Mouse (Mus musculus) layer of hippocampus, adult 9-10 months (tissue): ENCODE measurements around the gene Hspb1.

Experiments used
- DNase-seq: peaks from one replicate; pipeline ENCODE4 v3.0.0; 2022; ENCODE audit warnings: low spot score

The Hspb1 gene

DNA sequence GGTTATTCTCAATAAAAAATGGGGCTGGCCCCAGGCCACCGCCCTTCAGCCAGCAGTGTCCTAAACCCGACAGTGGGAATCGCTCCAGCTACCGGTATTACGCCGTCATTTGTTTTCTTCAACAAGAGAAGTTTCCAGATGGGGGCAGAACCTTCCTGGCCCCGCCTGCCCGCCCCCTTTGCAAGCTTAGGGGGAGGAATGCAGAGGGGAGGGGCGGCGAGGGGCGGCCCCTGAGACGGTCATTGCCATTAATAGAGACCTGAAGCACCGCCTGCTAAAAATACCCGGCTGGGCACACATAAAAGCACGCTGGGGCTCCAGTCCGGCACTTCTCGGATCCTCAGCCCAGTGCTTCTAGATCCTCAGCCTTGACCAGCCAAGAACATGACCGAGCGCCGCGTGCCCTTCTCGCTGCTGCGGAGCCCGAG, at the start of gene Hspb1:
Gene Hspb1, plus strand, starts transcription at position 245 of the 428 bp plus-strand sequence.
- DNase-seq = no peak

DNA sequence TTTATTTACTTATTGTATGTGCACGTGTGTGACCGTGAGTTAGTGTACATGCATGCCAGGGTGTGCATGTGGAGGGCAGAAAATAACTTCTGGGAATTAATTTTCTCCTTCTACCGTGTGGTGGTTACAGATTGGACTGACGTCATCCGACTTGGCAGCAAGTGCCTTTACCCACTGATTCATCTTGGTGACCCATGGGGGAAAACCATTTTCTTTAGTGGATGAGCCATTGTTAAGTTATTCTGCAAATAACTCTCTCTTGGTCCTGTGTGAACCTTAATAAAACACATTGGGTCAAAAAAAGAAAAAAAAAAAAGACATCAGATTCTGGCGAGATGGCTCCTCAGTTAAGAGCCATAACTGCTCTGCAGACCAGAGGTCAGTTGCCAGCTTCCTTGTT, 46.1 kb upstream of the Hspb1 start:
- no peak for DNase-seq

DNA sequence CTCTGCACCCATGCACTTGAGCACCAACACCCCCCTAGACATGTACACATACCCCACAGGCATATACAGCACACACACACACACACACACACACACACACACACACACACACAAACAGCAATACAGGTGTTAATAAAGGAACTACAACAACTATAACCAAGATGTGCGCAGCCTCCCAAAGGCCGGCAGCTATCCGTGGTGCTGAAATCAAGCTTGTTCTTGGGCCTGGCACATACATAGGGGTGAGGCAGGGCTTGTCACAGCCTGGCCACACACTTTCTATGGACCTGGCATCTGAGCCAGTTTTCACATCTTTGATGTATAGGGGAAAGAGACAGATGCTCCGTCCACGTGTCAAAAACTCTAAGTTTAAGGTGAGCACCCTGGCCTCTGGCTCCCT, 44.3 kb upstream of the Hspb1 start:
- DNase-seq = no peak

DNA sequence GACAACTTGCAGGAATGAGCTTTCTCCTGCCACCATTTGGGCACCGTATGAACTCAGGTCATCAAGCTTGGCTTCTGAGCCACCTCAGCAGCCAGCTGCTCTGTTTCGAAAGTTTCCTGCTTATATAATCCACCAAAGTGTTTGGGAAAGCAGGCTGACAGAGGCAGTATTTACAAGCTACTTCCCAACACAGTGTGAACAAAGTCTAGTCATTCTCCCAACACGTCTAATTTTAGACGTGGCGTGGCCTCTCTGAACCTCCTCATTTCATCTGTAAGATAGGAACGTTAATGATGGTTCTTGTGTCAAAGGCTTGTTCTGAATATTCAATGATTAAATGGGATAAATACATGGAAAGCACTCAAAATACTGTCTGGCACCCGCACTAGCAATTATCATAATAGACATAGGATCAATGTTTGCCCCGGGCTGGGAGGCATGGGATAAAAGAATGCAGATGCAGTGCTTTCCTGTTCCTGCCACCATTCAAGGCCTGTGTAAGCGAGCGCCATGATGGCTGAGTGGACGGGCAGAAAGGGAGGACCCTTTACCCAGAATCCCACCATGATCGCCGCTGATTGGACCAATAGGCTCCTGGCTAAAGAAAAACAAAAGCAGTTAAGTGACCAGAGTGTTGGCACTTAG, 41.9 kb upstream of the Hspb1 start:
- DNase-seq = no peak

DNA sequence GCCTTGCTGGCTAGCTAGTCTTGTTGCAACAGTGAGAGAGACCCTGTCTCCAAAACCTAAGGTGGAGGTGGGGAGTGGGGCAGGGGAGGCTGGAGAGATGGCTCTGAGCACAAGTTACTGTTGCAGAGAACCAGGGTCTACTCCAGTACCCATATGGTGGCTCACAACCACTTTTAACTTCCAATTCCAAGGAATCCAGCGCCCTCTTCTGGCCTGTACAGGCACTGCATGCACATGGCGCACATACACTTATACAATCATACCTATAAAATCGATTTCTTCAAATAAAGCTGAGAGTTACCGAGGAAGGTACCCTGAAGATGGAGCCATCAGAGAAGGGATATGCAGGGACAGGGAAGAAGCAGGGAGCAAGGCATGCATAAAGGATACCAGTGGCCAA, 40.3 kb upstream of the Hspb1 start:
- DNase-seq = no peak

DNA sequence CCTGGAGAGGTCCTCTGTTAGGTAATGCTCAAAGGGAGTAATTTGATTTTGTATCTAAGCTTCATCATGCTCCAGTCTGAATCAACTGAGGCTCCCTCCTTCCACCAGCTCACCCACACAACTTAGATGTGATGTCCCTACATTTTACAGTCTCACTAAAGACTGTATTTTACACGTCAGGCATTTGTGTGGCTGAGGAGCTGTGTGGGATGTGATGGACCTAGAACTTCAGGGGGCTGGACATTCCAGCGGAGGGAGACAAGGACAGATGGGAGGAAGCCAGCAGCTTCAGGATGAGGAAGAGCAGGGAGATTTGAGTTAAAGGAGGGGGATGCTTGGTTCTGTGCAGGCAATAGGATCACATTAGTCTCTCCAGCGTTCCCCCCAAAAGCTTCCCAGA, 39.8 kb upstream of the Hspb1 start:
- DNase-seq = no peak

DNA sequence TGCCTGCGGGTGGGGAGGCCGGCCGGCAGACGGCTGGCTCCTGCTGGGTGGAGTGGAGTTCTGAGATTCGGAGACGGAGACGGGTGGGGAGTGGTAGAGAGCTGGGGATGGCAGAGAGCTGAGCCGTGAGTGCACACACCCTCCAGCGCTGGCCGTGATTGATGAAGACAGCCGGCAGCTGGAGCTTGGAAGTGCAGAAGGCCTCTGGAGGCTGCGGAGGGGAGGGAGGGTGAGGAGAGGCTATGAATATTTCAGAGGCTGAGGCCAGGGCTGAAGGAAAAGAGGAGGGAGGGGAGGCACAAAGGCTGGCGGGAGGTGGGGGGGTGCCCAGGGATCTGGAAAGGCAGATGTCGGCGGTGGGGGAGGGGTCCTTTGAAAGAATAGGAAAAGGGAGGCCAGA, 36.7 kb upstream of the Hspb1 start:
- DNase-seq = no peak

DNA sequence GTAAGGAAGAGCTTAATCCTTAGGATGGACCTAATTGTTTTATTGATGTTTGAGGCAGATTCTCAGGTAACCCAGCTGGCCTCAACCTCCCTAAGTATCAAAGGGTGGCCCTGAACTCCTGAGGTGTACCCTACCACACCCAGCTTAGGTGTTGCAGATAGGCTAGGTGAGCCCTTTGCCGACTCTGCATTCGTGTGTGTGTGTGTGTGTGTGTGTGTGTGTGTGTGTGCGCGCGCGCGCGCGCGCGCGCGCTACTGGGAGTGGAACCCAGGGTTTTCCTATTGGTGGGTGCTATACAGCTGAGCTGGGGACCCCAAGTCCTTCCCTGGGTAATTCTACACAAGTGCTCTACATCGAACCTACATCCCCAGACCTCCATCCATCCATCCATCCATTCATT, 36.2 kb upstream of the Hspb1 start:
- DNase-seq = no peak

DNA sequence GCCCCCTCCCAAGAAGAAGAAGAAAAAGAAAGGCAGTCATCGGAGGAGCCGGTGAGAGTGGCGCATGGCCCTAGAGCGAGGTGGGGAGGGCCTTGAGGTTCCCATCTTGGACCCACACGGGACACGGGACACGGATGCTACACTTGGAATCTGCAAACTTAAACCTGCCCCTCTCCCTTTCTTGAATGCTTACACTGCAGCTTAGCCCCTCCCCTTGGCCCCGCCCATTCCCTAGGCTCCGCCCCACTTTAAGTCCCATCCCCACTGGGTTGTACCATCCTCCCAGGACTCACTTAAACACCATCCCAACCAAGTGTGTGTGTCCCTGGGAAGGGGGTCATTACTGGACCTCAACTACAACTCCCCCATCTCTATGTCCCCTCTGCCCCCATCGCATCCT, 35.3 kb upstream of the Hspb1 start:
- no peak for DNase-seq

DNA sequence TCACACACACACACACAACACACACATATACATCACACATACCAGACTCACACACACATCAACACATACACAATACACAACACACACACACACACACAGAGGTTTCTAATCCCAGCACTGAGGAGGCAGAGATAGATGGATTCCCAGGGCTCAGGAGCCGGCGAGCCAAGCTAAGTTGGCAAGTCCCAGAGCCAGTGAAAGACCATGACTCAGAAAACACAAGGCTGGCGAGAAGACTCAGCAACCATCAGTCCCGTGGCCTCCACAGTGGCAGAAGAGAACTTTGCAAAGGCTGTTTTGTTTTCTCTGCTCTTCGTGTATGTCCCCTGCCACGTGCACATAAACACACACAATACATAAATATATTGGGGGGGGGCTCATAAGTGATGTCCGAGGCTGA, 34.0 kb upstream of the Hspb1 start:
- no peak for DNase-seq

DNA sequence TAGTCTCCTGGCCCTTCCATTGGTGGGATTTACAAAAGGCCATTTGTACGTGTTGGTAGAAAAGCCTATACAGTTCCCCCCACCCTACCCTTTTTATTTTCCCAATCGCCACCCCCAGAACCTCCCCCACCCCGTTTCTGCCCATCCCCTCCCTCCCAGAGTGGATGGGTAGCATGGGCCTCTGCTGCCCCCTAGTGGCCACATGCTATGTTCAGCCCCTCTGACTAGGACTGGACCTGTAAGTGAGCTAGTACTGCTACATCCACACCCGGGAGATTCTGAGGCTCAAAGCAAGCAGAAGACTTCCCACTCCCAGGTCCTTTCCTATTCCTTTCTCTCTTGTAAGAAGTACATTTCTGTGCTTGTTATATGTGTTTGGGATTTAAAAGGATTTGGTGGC, 32.6 kb upstream of the Hspb1 start:
- DNase-seq = peak; percentile 64

DNA sequence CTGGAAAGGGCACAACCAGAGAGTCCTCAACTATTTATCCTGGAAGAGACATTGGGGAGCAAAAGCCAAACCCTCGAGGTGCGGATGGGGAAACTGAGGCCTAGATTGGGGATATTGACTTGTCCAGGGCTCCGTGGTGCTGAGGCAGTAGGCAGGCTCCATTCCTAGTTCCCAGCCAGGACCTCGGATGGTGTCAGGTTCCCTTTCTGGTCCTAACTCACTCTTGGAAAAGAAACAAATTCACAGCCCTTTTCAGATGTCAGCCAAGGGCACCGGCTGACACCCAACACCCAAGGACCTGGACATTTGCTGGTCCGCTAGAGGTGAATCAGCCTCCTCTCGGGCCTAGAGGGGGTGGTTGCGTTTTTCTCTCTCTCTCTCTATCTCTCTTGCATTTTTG, 21.1 kb upstream of the Hspb1 start:
- no peak for DNase-seq

DNA sequence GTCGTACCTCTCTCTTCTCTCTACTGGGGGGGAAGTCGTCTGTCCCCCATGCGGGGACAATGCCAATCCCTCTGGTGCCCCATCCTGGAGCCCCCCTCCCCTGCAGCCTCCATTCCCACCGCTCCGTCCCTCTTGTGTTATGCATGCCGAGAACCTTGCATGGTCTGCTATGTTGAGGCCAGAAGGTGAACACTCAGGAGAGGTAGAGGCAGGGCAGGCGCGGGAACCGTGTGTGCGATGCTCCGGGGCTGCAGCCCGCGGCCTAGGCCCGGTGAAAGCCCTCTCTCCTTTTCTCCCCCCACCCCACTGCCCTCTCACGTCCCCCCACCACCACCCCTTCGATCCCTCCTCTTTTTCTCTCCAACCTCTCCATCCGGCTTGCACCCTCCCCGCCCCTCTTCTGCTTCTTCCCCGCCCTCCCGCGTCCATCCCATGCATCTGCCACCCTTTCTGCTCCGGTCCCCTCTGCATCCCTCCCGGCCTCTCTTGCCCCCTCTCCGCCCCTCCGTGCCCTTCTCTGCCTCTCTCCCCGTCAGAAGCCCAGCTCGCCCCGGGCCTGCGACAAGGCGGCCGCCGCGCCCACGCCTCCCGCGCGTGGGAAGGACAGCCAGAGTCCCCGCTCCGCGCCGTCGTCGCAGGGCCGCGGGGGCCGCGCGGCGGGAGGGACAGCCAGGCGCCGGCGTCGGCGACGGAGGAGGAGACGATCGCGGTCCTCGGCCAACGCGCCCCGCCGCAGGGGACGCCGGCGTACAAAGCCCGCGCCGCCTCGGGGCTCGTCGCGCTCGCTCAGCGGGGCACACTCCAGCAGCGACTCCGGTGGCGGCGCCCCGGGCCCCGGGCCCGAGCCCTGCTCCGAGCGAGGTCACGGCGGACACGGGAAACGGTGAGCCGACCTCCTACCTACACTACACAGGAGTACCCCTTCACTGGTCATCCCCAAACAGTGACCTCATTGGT, 19.8 kb upstream of the Hspb1 start:
- DNase-seq = no peak

DNA sequence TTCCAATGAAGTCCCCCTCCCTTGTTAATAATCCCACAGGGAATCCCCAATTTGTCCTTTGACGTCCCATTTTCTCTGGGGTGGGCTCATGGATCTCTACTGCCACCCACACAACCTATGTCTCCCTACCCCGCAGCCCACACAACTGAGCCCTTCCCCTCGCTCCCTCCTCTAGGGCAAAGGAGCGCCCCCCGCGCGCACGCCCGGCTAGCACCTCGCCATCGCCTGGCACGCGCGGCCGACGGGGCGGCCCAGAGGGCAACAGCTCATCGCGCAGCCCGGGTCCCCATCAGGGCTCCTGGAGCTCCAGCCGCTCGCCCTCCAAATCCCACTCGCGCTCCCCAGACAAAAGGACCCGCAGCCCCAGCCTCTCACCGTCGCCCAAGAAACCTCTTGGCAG, 19.1 kb upstream of the Hspb1 start:
- no peak for DNase-seq

DNA sequence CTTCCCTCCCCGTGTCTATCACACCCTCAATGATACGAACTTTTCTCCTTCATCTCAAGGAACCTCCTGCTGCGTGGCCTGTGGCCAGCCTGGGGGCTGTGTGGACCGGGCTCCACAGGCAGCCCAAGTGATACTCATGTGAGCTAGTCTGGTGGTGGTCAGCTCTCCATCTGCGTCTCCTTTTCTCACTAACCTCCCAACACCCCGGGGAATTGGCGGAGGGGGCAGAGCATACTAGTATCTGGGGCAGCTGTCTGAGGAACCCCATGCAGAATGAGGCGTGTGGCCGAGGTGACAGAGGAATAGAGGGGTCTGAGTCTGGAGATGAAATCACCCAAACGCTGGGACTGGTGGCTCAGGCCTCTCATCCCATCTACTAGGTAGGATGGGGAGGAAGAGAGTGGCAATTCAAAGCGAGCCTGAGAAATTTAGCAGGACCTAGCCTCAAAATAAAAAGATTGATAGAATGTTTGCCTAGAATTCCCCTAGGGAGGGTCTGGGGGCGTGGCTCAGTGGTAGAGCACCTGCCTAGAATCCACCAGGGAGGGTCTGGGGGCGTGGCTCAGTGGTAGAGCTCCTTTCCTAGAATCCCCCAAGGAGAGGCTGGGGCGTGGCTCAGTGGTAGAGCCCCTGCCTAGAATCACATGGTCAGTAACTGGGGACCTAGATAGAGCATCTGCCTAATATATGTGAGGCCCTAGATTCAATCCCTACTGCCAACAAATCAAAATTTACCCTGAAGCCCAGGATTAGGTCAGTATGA, 17.9 kb upstream of the Hspb1 start:
- DNase-seq = no peak

DNA sequence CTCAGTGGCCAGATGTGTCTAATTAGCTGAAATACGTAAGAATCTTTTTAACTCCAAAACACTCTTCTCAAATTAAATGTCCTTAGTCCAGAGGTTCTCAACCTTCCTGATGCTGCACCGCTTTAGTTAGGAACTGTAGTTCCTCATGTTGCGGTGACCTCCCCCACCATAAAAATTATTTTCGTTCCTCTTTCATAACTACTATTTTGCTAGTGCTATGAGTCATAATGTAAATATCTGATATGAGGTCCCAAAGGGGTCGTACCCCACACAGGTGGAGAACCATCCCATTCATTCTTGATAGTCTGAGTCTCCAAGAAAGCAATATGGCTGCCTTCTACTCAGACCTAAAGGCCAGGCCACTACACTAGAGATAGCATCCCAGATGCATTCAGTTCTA, 17.2 kb upstream of the Hspb1 start:
- DNase-seq = no peak

DNA sequence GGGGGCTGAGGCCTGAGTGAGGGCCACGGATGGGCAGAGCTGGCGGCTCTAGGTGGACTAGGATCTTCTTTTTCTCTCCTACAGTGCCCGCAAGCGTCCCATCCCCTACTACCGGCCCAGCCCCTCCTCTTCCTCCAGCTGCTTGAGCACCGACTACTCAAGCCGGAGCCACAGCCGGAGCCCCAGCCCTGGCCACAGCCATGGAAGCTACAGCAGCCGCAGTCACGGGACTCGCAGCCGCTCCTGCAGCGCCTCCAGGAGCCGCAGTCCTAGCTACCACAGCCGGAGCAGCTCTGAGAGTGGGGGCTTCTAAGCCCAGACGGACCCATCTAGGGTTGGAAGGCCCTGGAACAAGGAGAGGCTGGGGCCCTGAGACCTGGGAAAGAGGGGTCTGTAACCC, 14.7 kb upstream of the Hspb1 start:
- DNase-seq = no peak

DNA sequence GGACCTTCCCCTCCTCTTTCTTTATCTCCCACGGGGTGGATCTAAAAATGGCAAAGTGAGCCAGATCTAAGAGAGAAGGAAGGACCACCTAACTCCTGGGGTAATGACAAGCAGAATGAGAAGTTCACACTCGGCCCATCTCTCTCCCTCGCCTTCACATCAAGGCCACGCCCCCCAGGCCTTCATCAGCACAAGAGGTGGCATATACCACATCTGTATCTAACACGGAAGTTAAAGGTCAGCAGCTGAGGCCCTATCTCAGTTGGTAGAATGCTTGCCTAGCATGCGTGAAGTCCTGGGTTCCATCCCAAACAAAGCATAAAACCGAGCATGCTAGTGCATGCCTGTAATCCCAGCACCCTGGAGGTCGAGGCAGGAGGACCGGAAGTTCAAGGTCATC, 14.0 kb upstream of the Hspb1 start:
- no peak for DNase-seq

DNA sequence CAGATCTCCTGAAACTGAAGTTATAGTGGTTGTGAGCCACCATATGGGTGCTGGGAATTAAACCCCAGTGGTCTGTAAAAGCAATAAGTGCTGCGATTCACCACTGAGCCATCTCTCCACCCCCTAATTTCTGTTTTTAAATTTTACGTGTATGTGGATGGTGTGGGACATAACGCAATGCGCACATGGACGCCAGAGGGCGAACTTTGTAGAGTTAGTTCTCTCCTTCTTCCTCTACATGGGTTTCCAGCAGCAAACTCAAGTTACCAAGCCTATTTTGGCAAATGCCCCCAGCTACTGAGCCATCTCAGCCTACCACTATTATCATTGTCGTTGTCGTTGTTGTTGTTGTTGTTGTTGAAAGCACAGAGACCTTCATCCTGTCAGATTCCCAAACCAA, 10.5 kb upstream of the Hspb1 start:
- no peak for DNase-seq

DNA sequence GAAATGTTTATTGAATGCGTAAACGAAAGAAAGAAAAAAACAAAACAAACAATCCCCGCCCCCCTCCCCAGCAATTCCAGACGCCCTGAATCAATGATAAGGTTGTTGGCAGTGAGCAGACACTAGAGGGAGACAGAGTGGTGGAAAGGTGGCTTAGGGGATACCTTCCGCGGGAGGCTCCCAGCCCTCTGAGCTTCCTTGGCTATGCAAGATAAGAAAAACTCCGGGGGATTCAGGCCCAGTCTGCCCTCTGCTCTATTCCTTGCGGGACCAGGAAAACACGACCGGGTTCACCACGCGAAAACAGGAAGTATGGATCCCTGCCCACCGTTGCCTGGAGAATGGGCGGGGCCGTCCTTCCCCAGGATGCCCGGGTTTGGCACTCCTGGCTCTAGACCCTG, 9.9 kb upstream of the Hspb1 start:
- no peak for DNase-seq

DNA sequence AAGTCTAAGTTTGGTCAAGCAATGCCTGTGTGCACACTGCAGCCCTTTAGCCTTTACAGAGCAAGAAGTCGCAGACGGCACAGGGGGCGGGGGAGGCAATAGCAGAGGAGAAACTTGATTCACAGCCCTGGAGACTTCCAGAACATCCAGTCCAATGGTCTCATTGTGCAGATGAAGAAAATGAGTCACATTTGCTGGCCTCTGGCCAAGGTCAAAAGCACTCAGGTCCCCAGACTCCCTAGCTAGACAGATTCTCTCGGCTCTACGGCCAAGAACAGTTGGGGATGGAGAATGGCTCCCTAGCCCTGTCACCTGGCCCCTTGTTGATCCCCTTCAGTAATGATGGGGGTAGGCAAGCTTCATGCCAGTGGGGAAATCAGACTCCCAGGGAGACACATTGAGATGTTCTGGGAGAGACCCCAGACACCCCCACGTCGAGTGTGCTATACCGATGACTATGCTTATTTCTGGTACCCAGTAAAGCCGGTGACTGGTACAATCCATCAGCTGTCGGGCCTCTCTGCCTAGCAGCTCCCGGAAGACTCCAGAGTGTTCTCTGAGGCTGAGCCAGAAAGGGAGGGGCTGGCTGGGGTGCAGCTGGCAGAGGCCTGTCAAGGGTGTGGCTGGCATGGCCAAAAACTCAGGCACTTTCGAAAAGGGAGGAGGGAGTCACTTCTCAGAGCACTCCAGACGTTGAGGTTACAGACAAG, 8.1 kb upstream of the Hspb1 start:
- no peak for DNase-seq

DNA sequence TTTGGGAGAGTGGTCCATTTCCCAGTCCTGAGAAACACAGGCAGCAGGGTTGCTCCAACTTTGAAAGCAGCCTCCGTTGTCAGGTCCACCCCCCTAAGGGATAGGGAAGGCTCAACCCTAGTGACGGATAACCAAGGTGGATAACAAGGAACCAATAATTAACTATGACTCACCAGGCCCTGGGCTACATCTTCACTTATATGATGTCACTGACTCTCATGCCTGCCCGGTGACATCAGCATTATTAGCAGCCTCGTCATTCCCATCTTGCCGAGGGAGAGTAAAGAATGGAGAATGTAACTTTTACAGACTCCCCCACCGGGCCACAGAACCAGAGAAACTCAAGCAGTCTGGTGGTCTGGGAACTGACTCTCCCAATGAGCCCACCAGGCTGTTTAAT, 3.1 kb upstream of the Hspb1 start:
- DNase-seq = no peak
